Mouse (Mus musculus) midbrain, embryonic 13.5 days (tissue): ENCODE measurements around the gene 1700029I15Rik. TPM values are rescaled to one million over a fixed set of nuclear protein-coding genes. Genes with fewer than 3 reads are reported as not detected.
A peak's percentile ranks its signal among the peaks of the same experiment; 100 is the strongest.

Experiments used
- ATAC-seq: fragments of 200-750 bp; cut with Nextera tagmentation; 2 replicates; pipeline ENCODE4 v1.8.0; 2017; ENCODE audit warnings: mild to moderate bottlenecking, moderate TSS enrichment, moderate library complexity
- H3K27ac ChIP-seq: fragments of 300-500 bp; sonication (generic); 2 replicates; pipeline ENCODE4 v1.5.1; 2015; ENCODE audit warnings: inconsistent platforms, mild to moderate bottlenecking, moderate library complexity
- H3K27me3 ChIP-seq: fragments of 300-500 bp; sonication (generic); 2 replicates; pipeline ENCODE4 v1.6.1; 2015; ENCODE audit warnings: mild to moderate bottlenecking, inconsistent platforms
- H3K36me3 ChIP-seq: fragments of 300-500 bp; sonication (generic); 2 replicates; pipeline ENCODE4 v1.6.1; 2015; ENCODE audit warnings: mild to moderate bottlenecking, inconsistent platforms
- H3K4me1 ChIP-seq: fragments of 300-500 bp; sonication (generic); replicated peaks from 2 replicates; pipeline ENCODE4 v1.6.1; 2015; ENCODE audit warnings: inconsistent platforms
- H3K4me2 ChIP-seq: fragments of 300-500 bp; sonication (generic); replicated peaks from 2 replicates; pipeline ENCODE4 v1.6.1; 2015; ENCODE audit warnings: moderate library complexity, mild to moderate bottlenecking, inconsistent platforms
- H3K4me3 ChIP-seq: fragments of 300-500 bp; sonication (generic); replicated peaks from 2 replicates; pipeline ENCODE4 v1.5.1; 2015; ENCODE audit warnings: mild to moderate bottlenecking, inconsistent platforms
- H3K9ac ChIP-seq: fragments of 300-500 bp; sonication (generic); replicated peaks from 2 replicates; pipeline ENCODE4 v1.6.1; 2015; ENCODE audit warnings: mild to moderate bottlenecking, inconsistent platforms
- H3K9me3 ChIP-seq: fragments of 300-500 bp; sonication (generic); 2 replicates; pipeline ENCODE4 v1.6.1; 2016; ENCODE audit warnings: mild to moderate bottlenecking, inconsistent platforms
- WGBS: fragments of 180-500 bp; shearing (Covaris S2); methylation state at CpG from one replicate; pipeline ENCODE4 v1.1.7; 2015; 5-methylcytosine and 5-hydroxymethylcytosine counted together
- polyA plus RNA-seq: library from polyadenylated mRNA; unstranded; fragments of >200 nt; fragmentation: Nextera tagmentation; extraction: Ambion mirVana; gene quantifications from 2 replicates; pipeline ENCODE4 v1.2.1, GENCODE M21; 2015

The 1700029I15Rik gene
- polyA plus RNA-seq, 1 experiment from 2014 or later, result 8.0 TPM

- ATAC-seq, result peak; percentile 38; the same call in 1 of the 2 replicates
- H3K9ac ChIP-seq, result 0 out of 2 replicates have a peak overlapping the region, but pooled peaks have one; percentile 24
- H3K9me3 ChIP-seq, result no peaks in the 10 kb centered on the region
- H3K4me2 ChIP-seq, result no peak overlapping the region
- no peak overlapping the region for H3K4me3 ChIP-seq
- no peaks in the 10 kb centered on the region for H3K27me3 ChIP-seq
- H3K36me3 ChIP-seq, result peaks cover 64% of the 10 kb centered on the region
- H3K4me1 ChIP-seq, result peaks cover 58% of the 10 kb centered on the region
- peak overlapping the region; percentile 83 for H3K27ac ChIP-seq
- 62% methylated on average over 9 of the region's 9 CpGs for WGBS
These were observed 41.5 kb downstream of the 1700029I15Rik start for GRCm38 (mm10) chr2:92423702-92424461.

- H3K9me3 ChIP-seq, result no peaks in the 10 kb centered on the region
- ATAC-seq, result peak; percentile 62
- H3K4me2 ChIP-seq, result 0 out of 2 replicates have a peak overlapping the region, but pooled peaks have one; percentile 5
- peaks cover 56% of the 10 kb centered on the region for H3K36me3 ChIP-seq
- WGBS, result 23% methylated on average over 9 of the region's 9 CpGs
- H3K4me3 ChIP-seq, result no peak overlapping the region
- H3K27me3 ChIP-seq, result no peaks in the 10 kb centered on the region
- H3K4me1 ChIP-seq, result peaks cover 65% of the 10 kb centered on the region
- no peak overlapping the region for H3K9ac ChIP-seq
- peak overlapping the region; percentile 83 for H3K27ac ChIP-seq
These were observed 42.3 kb downstream of the 1700029I15Rik start for GRCm38 (mm10) chr2:92424462-92425308.

GRCm38 (mm10) chr2:92425366-92425765 lies 43.0 kb downstream of the 1700029I15Rik start:
- peaks cover 49% of the 10 kb centered on the region for H3K36me3 ChIP-seq
- no peak overlapping the region for H3K9ac ChIP-seq
- 58% methylated on average over 4 of the region's 4 CpGs for WGBS
- H3K4me1 ChIP-seq, result peaks cover 72% of the 10 kb centered on the region
- H3K9me3 ChIP-seq, result no peaks in the 10 kb centered on the region
- H3K4me3 ChIP-seq, result no peak overlapping the region
- peak overlapping the region; percentile 83 for H3K27ac ChIP-seq
- H3K27me3 ChIP-seq, result no peaks in the 10 kb centered on the region
- no peak overlapping the region for H3K4me2 ChIP-seq
- peak; percentile 10; the same call in 1 of the 2 replicates for ATAC-seq

GRCm38 (mm10) chr2:92426426-92426825 lies 44.1 kb downstream of the 1700029I15Rik start:
- no peak for ATAC-seq
- peaks cover 39% of the 10 kb centered on the region for H3K36me3 ChIP-seq
- H3K4me3 ChIP-seq, result no peak overlapping the region
- no peaks in the 10 kb centered on the region for H3K27me3 ChIP-seq
- 0 out of 2 replicates have a peak overlapping the region, but pooled peaks have one; percentile 21 for H3K9ac ChIP-seq
- no peaks in the 10 kb centered on the region for H3K9me3 ChIP-seq
- H3K4me2 ChIP-seq, result no peak overlapping the region
- WGBS, result 89% methylated on average over 3 of the region's 3 CpGs
- peaks cover 82% of the 10 kb centered on the region for H3K4me1 ChIP-seq
- no peak overlapping the region for H3K27ac ChIP-seq

- no peak overlapping the region; the same call in 1 of the 2 replicates for H3K9ac ChIP-seq
- H3K9me3 ChIP-seq, result no peaks in the 10 kb centered on the region
- H3K4me1 ChIP-seq, result peaks cover 97% of the 10 kb centered on the region
- no peak overlapping the region for H3K27ac ChIP-seq
- H3K27me3 ChIP-seq, result no peaks in the 10 kb centered on the region
- WGBS, result 53% methylated on average over 6 of the region's 6 CpGs
- H3K36me3 ChIP-seq, result peaks cover 24% of the 10 kb centered on the region
- no peak overlapping the region for H3K4me2 ChIP-seq
- H3K4me3 ChIP-seq, result no peak overlapping the region
- no peak for ATAC-seq
These were observed 45.5 kb downstream of the 1700029I15Rik start for GRCm38 (mm10) chr2:92427882-92428281.

GRCm38 (mm10) chr2:92430089-92430488 lies 47.8 kb downstream of the 1700029I15Rik start:
- Histone ChIP-seq H3K27me3 (peaks cover 2% of the 10 kb centered on the region; the same call in 1 of the 2 replicates), H3K4me1 (peaks cover 91% of the 10 kb centered on the region), H3K27ac (no peak overlapping the region), H3K9ac (no peak overlapping the region), H3K4me2 (no peak overlapping the region), H3K36me3 (peaks cover 10% of the 10 kb centered on the region), H3K9me3 (no peaks in the 10 kb centered on the region), H3K4me3 (no peak overlapping the region)
- WGBS, result 82% methylated on average over 2 of the region's 2 CpGs
- ATAC-seq, result no peak

GRCm38 (mm10) chr2:92430723-92431541 lies 48.6 kb downstream of the 1700029I15Rik start:
- H3K27ac ChIP-seq, result peak overlapping the region; percentile 82
- H3K9ac ChIP-seq, result peak overlapping the region; percentile 90
- peak; percentile 41 for ATAC-seq
- WGBS, result 53% methylated on average over 21 of the region's 21 CpGs
- peak overlapping the region; percentile 87 for H3K4me2 ChIP-seq
- peaks cover 6% of the 10 kb centered on the region for H3K36me3 ChIP-seq
- peaks cover 8% of the 10 kb centered on the region; the same call in 1 of the 2 replicates for H3K27me3 ChIP-seq
- peaks cover 83% of the 10 kb centered on the region for H3K4me1 ChIP-seq
- peak overlapping the region; percentile 87 for H3K4me3 ChIP-seq
- no peaks in the 10 kb centered on the region for H3K9me3 ChIP-seq

- peak overlapping the region; percentile 87 for H3K4me3 ChIP-seq
- peaks cover 75% of the 10 kb centered on the region for H3K4me1 ChIP-seq
- peaks cover under 1% of the 10 kb centered on the region; the same call in 1 of the 2 replicates for H3K36me3 ChIP-seq
- peaks cover 8% of the 10 kb centered on the region; the same call in 1 of the 2 replicates for H3K27me3 ChIP-seq
- H3K4me2 ChIP-seq, result peak overlapping the region; percentile 87
- H3K27ac ChIP-seq, result peak overlapping the region; percentile 82
- ATAC-seq, result no peak
- WGBS, result 8% methylated on average over 11 of the region's 11 CpGs
- no peaks in the 10 kb centered on the region for H3K9me3 ChIP-seq
- peak overlapping the region; percentile 90 for H3K9ac ChIP-seq
These were observed 49.4 kb downstream of the 1700029I15Rik start for GRCm38 (mm10) chr2:92431611-92432179.

- H3K9me3 ChIP-seq, result no peaks in the 10 kb centered on the region
- H3K9ac ChIP-seq, result peak overlapping the region; percentile 90
- H3K4me3 ChIP-seq, result peak overlapping the region; percentile 87
- peaks cover 8% of the 10 kb centered on the region; the same call in 1 of the 2 replicates for H3K27me3 ChIP-seq
- peaks cover 67% of the 10 kb centered on the region for H3K4me1 ChIP-seq
- WGBS, result 33% methylated on average over 17 of the region's 17 CpGs
- peak overlapping the region; percentile 82 for H3K27ac ChIP-seq
- ATAC-seq, result no peak
- peak overlapping the region; percentile 87 for H3K4me2 ChIP-seq
- no peaks in the 10 kb centered on the region for H3K36me3 ChIP-seq
These were observed 50.3 kb downstream of the 1700029I15Rik start for GRCm38 (mm10) chr2:92432299-92433295.
